Mouse (Mus musculus) liver, postnatal 0 days (tissue): Measurements from ENCODE around the gene Gm43638. TPM values are rescaled to one million over a fixed set of nuclear protein-coding genes. Genes with fewer than 3 reads are reported as not detected.
"Not testable (repeated sequence)": the region's sequence is repeated elsewhere in the genome, so short reads cannot be mapped to it uniquely, and the experiment has no call there.

Experiments
- ATAC-seq: fragments of 200-750 bp; cut with Nextera tagmentation; 2 replicates; pipeline ENCODE4 v1.8.0; 2017; ENCODE audit warnings: mild to moderate bottlenecking, moderate library complexity
- DNase-seq: peaks from one replicate; pipeline ENCODE4 v3.0.0-alpha.2; 2016
- H3K27ac ChIP-seq: fragments of 300-500 bp; sonication (generic); 2 replicates; pipeline ENCODE4 v1.5.1; 2014; ENCODE audit warnings: antibody characterized with exemption, moderate library complexity, mild to moderate bottlenecking, low read depth
- H3K27me3 ChIP-seq: fragments of 300-500 bp; sonication (generic); 2 replicates; pipeline ENCODE4 v1.6.1; 2014; ENCODE audit warnings: low read length, control low read depth, mixed read lengths; ENCODE audit not compliant: insufficient read depth
- H3K36me3 ChIP-seq: fragments of 300-500 bp; sonication (generic); replicated peaks from 2 replicates; pipeline ENCODE4 v1.6.1; 2014; ENCODE audit warnings: mild to moderate bottlenecking, control low read depth, low read length, moderate library complexity, mixed read lengths; ENCODE audit not compliant: insufficient read depth
- H3K4me1 ChIP-seq: fragments of 300-500 bp; sonication (generic); 2 replicates; pipeline ENCODE4 v1.6.1; 2014; ENCODE audit warnings: antibody characterized with exemption, mild to moderate bottlenecking, control low read depth; ENCODE audit not compliant: insufficient read depth
- H3K4me2 ChIP-seq: fragments of 300-500 bp; sonication (generic); 2 replicates; pipeline ENCODE4 v1.6.1; 2014; ENCODE audit warnings: low read depth, mild to moderate bottlenecking, low read length, moderate library complexity, mixed read lengths
- H3K4me3 ChIP-seq: fragments of 300-500 bp; sonication (generic); 2 replicates; pipeline ENCODE4 v1.5.1; 2014; ENCODE audit warnings: low read depth, low read length
- H3K9ac ChIP-seq: fragments of 300-500 bp; sonication (generic); replicated peaks from 2 replicates; pipeline ENCODE4 v1.6.1; 2014; ENCODE audit warnings: mild to moderate bottlenecking, moderate library complexity
- H3K9me3 ChIP-seq: fragments of 300-500 bp; sonication (generic); 2 replicates; pipeline ENCODE4 v1.6.1; 2016; ENCODE audit warnings: mild to moderate bottlenecking, control low read depth, low read length, mixed read lengths
- CTCF ChIP-seq: sonication (generic); IDR thresholded peaks from 2 replicates; pipeline ENCODE4 v1.5.1; 2016; ENCODE audit warnings: antibody characterized with exemption, low read depth
- EP300 ChIP-seq: IDR thresholded peaks from 2 replicates; pipeline ENCODE4 v1.6.1; 2016; ENCODE audit warnings: antibody characterized with exemption, low read depth, mild to moderate bottlenecking
- WGBS: fragments of 180-500 bp; shearing (Covaris S2); extraction: QIAGEN DNeasy Blood & Tissue Kit; methylation state at CpG from one replicate; pipeline ENCODE4 v1.1.7; 2014; ENCODE audit not compliant: insufficient replicate concordance; 5-methylcytosine and 5-hydroxymethylcytosine counted together
- polyA plus RNA-seq: library from polyadenylated mRNA; unstranded; fragments of >200 nt; fragmentation: Nextera tagmentation; extraction: Ambion mirVana; gene quantifications from 2 replicates; pipeline ENCODE4 v1.2.1, GENCODE M21; 2015

Gene Gm43638
- polyA plus RNA-seq = not detected in 2 replicates

DNA sequence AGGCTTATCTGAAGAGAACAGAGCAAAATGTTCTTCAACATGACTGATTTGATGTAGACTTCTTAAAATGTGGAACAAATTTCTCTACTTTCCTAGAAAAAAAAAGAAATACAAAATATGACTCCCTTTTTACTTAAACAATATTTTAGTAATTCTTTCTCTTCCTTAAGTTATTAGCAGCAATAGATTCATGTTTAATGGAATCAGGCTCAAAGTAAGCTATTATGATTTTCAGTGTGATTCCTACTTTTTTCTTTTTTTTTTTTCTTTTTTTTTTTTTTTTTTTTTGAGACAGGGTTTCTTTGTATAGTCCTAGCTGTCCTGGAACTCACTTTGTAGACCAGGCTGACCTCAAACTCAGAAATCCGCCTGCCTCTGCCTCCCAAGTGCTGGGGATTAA, at the start of gene Gm43638:
Gm43638 (minus strand) TSS at position 101 of the 400 bp plus-strand sequence.
- not testable (repeated sequence) for H3K9me3 ChIP-seq, H3K4me3 ChIP-seq, H3K9ac ChIP-seq, ATAC-seq, H3K4me2 ChIP-seq, H3K4me1 ChIP-seq, DNase-seq, H3K27ac ChIP-seq, H3K27me3 ChIP-seq, H3K36me3 ChIP-seq
- WGBS = 70% methylated on average over 1 of the region's 1 CpGs

DNA sequence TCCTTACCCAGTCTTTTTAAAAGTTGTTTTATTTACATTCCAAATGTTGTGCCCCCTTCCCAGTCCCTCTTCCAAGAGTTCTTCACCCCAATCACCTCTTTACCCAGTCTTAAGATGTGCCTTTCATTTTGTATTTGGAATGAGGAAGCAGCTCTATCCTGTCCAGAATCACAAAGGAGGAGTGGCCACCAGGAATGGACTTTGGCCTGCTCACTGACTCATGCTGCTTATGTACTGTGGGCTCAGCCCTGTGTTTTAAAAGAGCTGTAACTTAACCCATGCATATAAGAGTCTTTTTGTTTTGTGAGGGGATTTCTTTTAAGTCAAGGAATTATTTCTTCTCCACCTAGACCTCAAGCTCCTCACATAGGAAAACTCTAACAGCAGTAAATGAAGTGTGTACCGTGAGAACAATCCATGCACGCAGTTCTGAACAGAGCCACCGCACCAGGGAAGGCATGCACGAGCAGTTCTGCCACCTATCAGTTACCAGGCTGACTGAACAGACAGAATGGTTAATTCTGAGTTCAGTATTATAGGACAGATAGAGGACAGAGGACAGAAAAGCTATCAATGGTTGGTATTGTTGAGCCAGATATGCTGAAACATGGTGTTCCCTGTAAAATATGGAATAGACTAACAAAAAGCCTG, 49.5 kb upstream of the Gm43638 start:
- TF ChIP-seq EP300 (no peak), CTCF (no peak)
- Histone ChIP-seq H3K9ac (no peak overlapping the region; the same call in 1 of the 2 replicates), H3K4me2 (no peak overlapping the region), H3K9me3 (no peaks in the 10 kb centered on the region), H3K27me3 (no peaks in the 10 kb centered on the region), H3K4me3 (no peak overlapping the region), H3K4me1 (no peaks in the 10 kb centered on the region), H3K36me3 (no peaks in the 10 kb centered on the region), H3K27ac (peak overlapping the region; percentile 85)
- DNase-seq (peak; percentile 47), ATAC-seq (peak; percentile 94)
- WGBS = 45% methylated on average over 4 of the region's 4 CpGs

DNA sequence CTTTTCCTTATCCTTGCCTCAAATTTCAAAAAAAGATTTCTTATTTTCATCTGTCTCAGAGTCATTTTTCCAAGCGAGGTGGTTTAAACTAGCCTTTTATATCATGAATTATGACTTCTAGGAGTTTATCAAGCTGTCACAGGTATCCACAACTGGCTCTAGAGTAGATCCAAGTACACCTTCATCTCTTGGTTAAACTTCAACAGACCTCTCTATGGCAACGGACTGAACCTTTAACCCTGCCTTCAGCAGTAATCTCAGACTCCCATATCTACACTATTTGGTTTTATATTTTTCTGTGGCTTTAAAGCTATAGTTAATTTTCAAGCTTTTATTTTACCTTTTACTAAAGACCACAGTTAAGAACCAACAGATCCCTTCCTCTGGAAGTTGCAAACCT, 45.7 kb upstream of the Gm43638 start:
- H3K9ac ChIP-seq = no peak overlapping the region
- H3K27me3 ChIP-seq = no peaks in the 10 kb centered on the region
- no peaks in the 10 kb centered on the region for H3K36me3 ChIP-seq
- DNase-seq = no peak
- TF ChIP-seq EP300 = no peak
- H3K4me1 ChIP-seq = no peaks in the 10 kb centered on the region
- WGBS = 38% methylated on average over 2 of the region's 2 CpGs
- no peak overlapping the region for H3K4me2 ChIP-seq
- peak; percentile 66 for ATAC-seq
- peak overlapping the region; percentile 57; the same call in 1 of the 2 replicates for H3K27ac ChIP-seq
- H3K4me3 ChIP-seq = no peak overlapping the region
- no peaks in the 10 kb centered on the region for H3K9me3 ChIP-seq

- H3K27me3 ChIP-seq, DNase-seq, H3K4me2 ChIP-seq, H3K4me1 ChIP-seq, H3K9ac ChIP-seq, H3K27ac ChIP-seq, H3K36me3 ChIP-seq, H3K9me3 ChIP-seq, H3K4me3 ChIP-seq, ATAC-seq: not testable (repeated sequence)
- 80% methylated on average over 2 of the region's 2 CpGs for WGBS
Observed at GRCm38 (mm10) chr5:87523561-87523960, 37.0 kb upstream of the Gm43638 start.

DNA sequence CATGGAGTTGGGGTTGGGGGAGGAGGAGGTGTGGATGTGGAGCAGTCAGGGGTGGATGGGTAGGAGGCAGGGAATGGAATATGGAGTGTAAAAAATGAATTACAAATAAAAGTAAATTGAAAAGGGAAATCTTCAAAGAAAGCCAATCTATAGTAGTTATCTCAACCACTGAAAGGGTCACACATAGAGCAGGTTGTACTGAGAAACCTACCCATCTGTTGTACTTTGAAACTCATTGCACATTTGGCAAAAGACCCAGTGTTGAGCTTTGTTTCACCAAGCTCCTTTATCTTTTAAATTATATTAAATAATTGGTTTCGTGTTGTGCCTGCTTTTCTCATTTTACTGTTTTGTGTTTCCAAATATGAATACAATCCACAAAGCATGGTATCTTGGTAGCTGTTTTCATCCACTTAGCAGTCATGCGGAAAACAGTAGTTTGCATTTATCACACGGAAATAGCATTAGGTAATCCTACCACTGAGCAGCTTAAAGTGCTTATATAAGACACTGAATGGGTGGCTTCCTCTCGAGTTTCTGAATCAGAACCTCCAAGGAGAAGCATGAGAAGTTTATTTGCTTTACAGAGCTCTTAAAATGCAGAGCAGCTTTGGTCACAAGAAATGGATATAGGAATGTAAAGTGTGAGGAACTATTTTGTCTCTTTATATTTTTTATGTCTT, 19.3 kb upstream of the Gm43638 start:
- DNase-seq = no peak
- no peak for TF ChIP-seq EP300
- TF ChIP-seq CTCF = no peak

DNA sequence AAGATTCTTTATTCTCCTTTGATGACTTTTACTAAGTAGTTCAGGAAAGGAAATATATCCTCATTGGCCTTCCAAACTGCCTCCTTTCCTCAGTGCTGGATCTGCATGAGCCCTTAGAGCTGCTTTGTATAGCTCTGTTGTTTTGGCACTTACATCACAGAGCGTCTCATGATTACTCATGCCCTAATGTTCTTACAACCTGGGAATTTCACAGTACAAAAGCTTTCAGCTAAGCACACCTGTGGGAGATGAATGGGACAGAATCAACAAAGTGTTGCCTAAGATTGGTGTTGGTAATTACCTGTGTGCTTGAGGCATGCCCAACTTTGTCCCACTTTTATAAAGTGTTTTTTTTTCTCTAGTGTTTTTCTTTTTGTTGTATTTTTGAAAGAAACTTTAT, 16.1 kb upstream of the Gm43638 start:
- 71% methylated on average over 1 of the region's 1 CpGs for WGBS
- no peaks in the 10 kb centered on the region for H3K9me3 ChIP-seq

More for the DNA sequence above, 19.3 kb upstream of the Gm43638 start:
- Histone ChIP-seq H3K4me3 (no peak overlapping the region), H3K36me3 (no peaks in the 10 kb centered on the region), H3K27ac (no peak overlapping the region), H3K4me2 (no peak overlapping the region), H3K9me3 (no peaks in the 10 kb centered on the region), H3K27me3 (no peaks in the 10 kb centered on the region), H3K9ac (no peak overlapping the region), H3K4me1 (no peaks in the 10 kb centered on the region)
- no peak for ATAC-seq
- 67% methylated on average over 4 of the region's 4 CpGs for WGBS

More for the DNA sequence above, 16.1 kb upstream of the Gm43638 start:
- ATAC-seq = peak; percentile 35; the same call in 1 of the 2 replicates
- DNase-seq = no peak
- Histone ChIP-seq H3K4me3 (no peak overlapping the region), H3K36me3 (no peaks in the 10 kb centered on the region), H3K27ac (no peak overlapping the region), H3K4me1 (no peaks in the 10 kb centered on the region), H3K9ac (no peak overlapping the region), H3K4me2 (no peak overlapping the region), H3K27me3 (no peaks in the 10 kb centered on the region)
- TF ChIP-seq EP300 = no peak; the same call in 1 of the 2 replicates
- TF ChIP-seq CTCF = no peak
